Mouse (Mus musculus) retina, embryonic 14.5 days (tissue): ENCODE results near the gene Arhgap11a.

Experiments used
- DNase-seq: peaks from one replicate; pipeline ENCODE4 v3.0.0-alpha.2; 2015; ENCODE audit warnings: low spot score

Gene Arhgap11a

GRCm38 (mm10) chr2:113817681-113818606 is 30.5 kb downstream of the Arhgap11a start:
- DNase-seq = peak; percentile 29

GRCm38 (mm10) chr2:113807640-113808039 is 40.8 kb downstream of the Arhgap11a start:
- DNase-seq = peak; percentile 82

- no peak for DNase-seq
Measured at GRCm38 (mm10) chr2:113806851-113807577, 41.4 kb downstream of the Arhgap11a start.

- DNase-seq = no peak
Measured at GRCm38 (mm10) chr2:113805765-113806164, 42.7 kb downstream of the Arhgap11a start.

- no peak for DNase-seq
Measured at GRCm38 (mm10) chr2:113803753-113804152, 44.7 kb downstream of the Arhgap11a start.

GRCm38 (mm10) chr2:113800846-113801245 is 47.6 kb downstream of the Arhgap11a start:
- DNase-seq = no peak

GRCm38 (mm10) chr2:113798605-113799004 is 49.9 kb downstream of the Arhgap11a start:
- DNase-seq = no peak

GRCm38 (mm10) chr2:113795186-113795585 is 53.3 kb downstream of the Arhgap11a start:
- no peak for DNase-seq

GRCm38 (mm10) chr2:113793521-113793920 is 54.9 kb downstream of the Arhgap11a start:
- no peak for DNase-seq

- no peak for DNase-seq
Measured at GRCm38 (mm10) chr2:113788821-113789387, 59.6 kb downstream of the Arhgap11a start.

- DNase-seq = no peak
Measured at GRCm38 (mm10) chr2:113787882-113788281, 60.6 kb downstream of the Arhgap11a start.

- DNase-seq = no peak
Measured at GRCm38 (mm10) chr2:113784851-113785250, 63.6 kb downstream of the Arhgap11a start.

- DNase-seq = no peak
Measured at GRCm38 (mm10) chr2:113781521-113781920, 66.9 kb downstream of the Arhgap11a start.
